Mouse (Mus musculus) liver, postnatal 0 days (tissue): ENCODE measurements around the gene Myt1l. TPM values are rescaled to one million over a fixed set of nuclear protein-coding genes. Genes with fewer than 3 reads are reported as not detected.

Source experiments
- ATAC-seq: fragments of 200-750 bp; cut with Nextera tagmentation; 2 replicates; pipeline ENCODE4 v1.8.0; 2017; ENCODE audit warnings: mild to moderate bottlenecking, moderate library complexity
- DNase-seq: peaks from one replicate; pipeline ENCODE4 v3.0.0-alpha.2; 2016
- H3K27ac ChIP-seq: fragments of 300-500 bp; sonication (generic); 2 replicates; pipeline ENCODE4 v1.5.1; 2014; ENCODE audit warnings: antibody characterized with exemption, moderate library complexity, mild to moderate bottlenecking, low read depth
- H3K27me3 ChIP-seq: fragments of 300-500 bp; sonication (generic); 2 replicates; pipeline ENCODE4 v1.6.1; 2014; ENCODE audit warnings: low read length, control low read depth, mixed read lengths; ENCODE audit not compliant: insufficient read depth
- H3K36me3 ChIP-seq: fragments of 300-500 bp; sonication (generic); replicated peaks from 2 replicates; pipeline ENCODE4 v1.6.1; 2014; ENCODE audit warnings: mild to moderate bottlenecking, control low read depth, low read length, moderate library complexity, mixed read lengths; ENCODE audit not compliant: insufficient read depth
- H3K4me1 ChIP-seq: fragments of 300-500 bp; sonication (generic); 2 replicates; pipeline ENCODE4 v1.6.1; 2014; ENCODE audit warnings: antibody characterized with exemption, mild to moderate bottlenecking, control low read depth; ENCODE audit not compliant: insufficient read depth
- H3K4me2 ChIP-seq: fragments of 300-500 bp; sonication (generic); 2 replicates; pipeline ENCODE4 v1.6.1; 2014; ENCODE audit warnings: low read depth, mild to moderate bottlenecking, low read length, moderate library complexity, mixed read lengths
- H3K4me3 ChIP-seq: fragments of 300-500 bp; sonication (generic); 2 replicates; pipeline ENCODE4 v1.5.1; 2014; ENCODE audit warnings: low read depth, low read length
- H3K9ac ChIP-seq: fragments of 300-500 bp; sonication (generic); replicated peaks from 2 replicates; pipeline ENCODE4 v1.6.1; 2014; ENCODE audit warnings: mild to moderate bottlenecking, moderate library complexity
- H3K9me3 ChIP-seq: fragments of 300-500 bp; sonication (generic); 2 replicates; pipeline ENCODE4 v1.6.1; 2016; ENCODE audit warnings: mild to moderate bottlenecking, control low read depth, low read length, mixed read lengths
- CTCF ChIP-seq: sonication (generic); IDR thresholded peaks from 2 replicates; pipeline ENCODE4 v1.5.1; 2016; ENCODE audit warnings: antibody characterized with exemption, low read depth
- EP300 ChIP-seq: IDR thresholded peaks from 2 replicates; pipeline ENCODE4 v1.6.1; 2016; ENCODE audit warnings: antibody characterized with exemption, low read depth, mild to moderate bottlenecking
- WGBS: fragments of 180-500 bp; shearing (Covaris S2); extraction: QIAGEN DNeasy Blood & Tissue Kit; methylation state at CpG from one replicate; pipeline ENCODE4 v1.1.7; 2014; ENCODE audit not compliant: insufficient replicate concordance; 5-methylcytosine and 5-hydroxymethylcytosine counted together
- polyA plus RNA-seq: library from polyadenylated mRNA; unstranded; fragments of >200 nt; fragmentation: Nextera tagmentation; extraction: Ambion mirVana; gene quantifications from 2 replicates; pipeline ENCODE4 v1.2.1, GENCODE M21; 2015

Gene Myt1l
- polyA plus RNA-seq, 1 experiment from 2014 or later: not detected

DNA sequence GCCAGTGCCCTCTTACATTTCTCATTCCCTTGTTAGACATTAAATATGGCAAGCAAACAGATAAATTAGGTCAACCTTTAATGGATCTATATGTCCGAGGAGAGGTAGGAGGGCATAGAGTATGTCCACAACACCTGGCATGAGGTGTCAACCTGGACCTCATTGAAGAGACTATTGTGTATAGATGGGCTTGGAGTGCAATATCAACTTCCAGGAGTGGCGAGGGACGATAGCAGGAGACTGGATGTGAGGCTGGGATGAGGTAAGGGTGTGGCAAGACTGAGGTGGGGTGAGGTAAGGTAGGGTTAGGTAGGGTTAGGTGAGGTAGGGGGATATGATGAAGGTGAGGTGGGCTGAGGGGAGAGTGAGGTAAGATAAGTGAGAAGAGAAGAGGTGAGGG, 171.8 kb downstream of the Myt1l start:
- Histone ChIP-seq H3K4me3 (no peak overlapping the region), H3K36me3 (no peaks in the 10 kb centered on the region), H3K9me3 (no peaks in the 10 kb centered on the region), H3K9ac (no peak overlapping the region), H3K4me2 (no peak overlapping the region), H3K27ac (no peak overlapping the region), H3K4me1 (no peaks in the 10 kb centered on the region), H3K27me3 (no peaks in the 10 kb centered on the region)
- no peak for DNase-seq
- TF ChIP-seq EP300 (no peak), CTCF (no peak)
- ATAC-seq: no peak
- 69% methylated on average over 3 of the region's 3 CpGs for WGBS

DNA sequence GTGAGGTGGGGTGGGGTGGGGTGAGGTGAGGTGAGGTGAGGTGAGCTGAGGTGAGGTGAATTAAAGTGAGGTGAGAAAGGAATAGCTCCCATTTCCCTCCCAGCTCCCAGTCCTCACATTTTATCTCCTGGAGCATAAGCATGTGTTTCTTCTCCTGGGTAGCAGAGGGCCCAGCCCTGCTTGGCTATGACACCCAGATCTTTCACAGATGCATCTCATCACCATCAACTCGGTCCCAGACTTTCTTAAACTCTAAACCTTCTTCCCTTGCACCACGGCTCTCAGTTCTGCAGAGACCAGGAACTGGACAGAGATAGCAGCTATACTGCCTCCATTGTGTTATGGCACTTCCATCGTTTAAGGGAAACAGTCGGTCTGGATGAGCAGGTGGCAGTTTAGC, 172.9 kb downstream of the Myt1l start:
- WGBS: 45% methylated on average over 4 of the region's 4 CpGs
- H3K27ac ChIP-seq: no peak overlapping the region
- H3K9ac ChIP-seq: no peak overlapping the region
- H3K9me3 ChIP-seq: no peaks in the 10 kb centered on the region
- TF ChIP-seq CTCF (no peak), EP300 (no peak)
- H3K27me3 ChIP-seq: no peaks in the 10 kb centered on the region
- ATAC-seq (no peak), DNase-seq (no peak)
- H3K4me2 ChIP-seq: no peak overlapping the region
- no peaks in the 10 kb centered on the region for H3K4me1 ChIP-seq
- H3K36me3 ChIP-seq: no peaks in the 10 kb centered on the region
- no peak overlapping the region for H3K4me3 ChIP-seq

DNA sequence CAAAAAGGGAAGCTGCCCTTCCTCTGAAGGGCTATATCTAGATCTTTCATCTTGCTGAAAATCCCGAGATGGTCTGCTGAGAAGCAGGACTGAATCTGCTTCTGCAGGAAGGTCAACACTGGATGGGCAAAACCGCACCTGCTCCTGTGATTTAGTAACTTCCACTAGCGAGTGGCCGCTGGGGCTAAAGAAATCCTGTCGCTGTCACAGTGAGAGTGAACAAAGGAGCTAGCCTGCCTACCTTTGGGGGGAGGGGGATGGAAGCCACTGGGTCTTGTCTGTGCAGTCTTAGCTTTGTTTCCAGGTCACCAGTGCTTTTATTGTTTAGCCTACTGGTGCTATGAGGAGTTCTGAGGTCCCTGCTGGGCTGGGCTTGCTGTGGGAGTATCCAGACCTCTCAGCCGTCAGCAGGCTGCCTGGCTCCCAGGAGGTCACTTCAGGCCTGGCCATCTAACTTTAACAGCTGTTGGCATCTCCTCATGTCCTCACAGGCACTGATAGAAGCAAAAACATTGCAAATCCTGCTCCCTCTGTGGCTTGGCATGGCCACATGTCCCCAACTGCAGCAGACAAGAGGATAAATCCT, 173.6 kb downstream of the Myt1l start:
- Histone ChIP-seq H3K27me3 (no peaks in the 10 kb centered on the region), H3K9ac (no peak overlapping the region), H3K27ac (no peak overlapping the region), H3K4me1 (no peaks in the 10 kb centered on the region), H3K4me3 (no peak overlapping the region), H3K36me3 (no peaks in the 10 kb centered on the region), H3K4me2 (no peak overlapping the region), H3K9me3 (no peaks in the 10 kb centered on the region)
- WGBS: 17% methylated on average over 6 of the region's 6 CpGs
- TF ChIP-seq CTCF (no peak), EP300 (no peak)
- DNase-seq (no peak), ATAC-seq (no peak)

GRCm38 (mm10) chr12:29702626-29703025, 174.4 kb downstream of the Myt1l start:
- ATAC-seq (no peak), DNase-seq (no peak)
- TF ChIP-seq CTCF (no peak), EP300 (no peak)
- WGBS: 70% methylated on average over 4 of the region's 4 CpGs
- Histone ChIP-seq H3K4me1 (no peaks in the 10 kb centered on the region), H3K27me3 (no peaks in the 10 kb centered on the region), H3K9me3 (no peaks in the 10 kb centered on the region), H3K4me3 (no peak overlapping the region), H3K27ac (no peak overlapping the region), H3K4me2 (no peak overlapping the region), H3K9ac (no peak overlapping the region), H3K36me3 (no peaks in the 10 kb centered on the region)

- Histone ChIP-seq H3K9ac (no peak overlapping the region), H3K4me2 (no peak overlapping the region), H3K4me1 (no peaks in the 10 kb centered on the region), H3K9me3 (no peaks in the 10 kb centered on the region), H3K36me3 (no peaks in the 10 kb centered on the region), H3K27me3 (no peaks in the 10 kb centered on the region), H3K4me3 (no peak overlapping the region), H3K27ac (no peak overlapping the region)
- WGBS: 53% methylated on average over 8 of the region's 8 CpGs
- no peak for TF ChIP-seq EP300
- no peak for TF ChIP-seq CTCF
- DNase-seq (no peak), ATAC-seq (no peak)
These were observed 175.4 kb downstream of the Myt1l start for GRCm38 (mm10) chr12:29703541-29703940.

DNA sequence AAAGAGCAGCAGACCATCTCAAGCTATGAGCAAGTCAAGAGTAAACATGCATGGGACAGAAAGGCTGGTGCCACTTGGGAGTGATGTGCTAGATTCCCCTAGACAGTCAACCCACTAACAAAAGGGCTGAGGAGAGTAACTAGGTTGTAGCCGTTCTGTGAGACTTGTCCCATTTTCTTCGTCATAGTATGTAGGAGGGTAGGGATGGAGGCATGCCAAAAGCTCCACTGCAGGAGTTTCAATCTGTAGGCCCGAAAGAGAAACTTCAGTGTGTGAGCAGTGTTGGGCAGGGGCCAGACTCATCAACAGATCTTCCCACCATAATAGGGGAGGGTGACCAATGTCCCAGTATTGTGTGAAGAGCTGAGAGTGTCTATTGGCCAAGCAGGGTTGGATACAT, 178.9 kb downstream of the Myt1l start:
- Histone ChIP-seq H3K27ac (no peak overlapping the region), H3K9ac (no peak overlapping the region), H3K27me3 (no peaks in the 10 kb centered on the region), H3K4me3 (no peak overlapping the region), H3K4me2 (no peak overlapping the region), H3K36me3 (no peaks in the 10 kb centered on the region), H3K9me3 (no peaks in the 10 kb centered on the region), H3K4me1 (no peaks in the 10 kb centered on the region)
- no peak for TF ChIP-seq EP300
- TF ChIP-seq CTCF: no peak
- ATAC-seq (no peak), DNase-seq (no peak)
- WGBS: 69% methylated on average over 3 of the region's 3 CpGs

DNA sequence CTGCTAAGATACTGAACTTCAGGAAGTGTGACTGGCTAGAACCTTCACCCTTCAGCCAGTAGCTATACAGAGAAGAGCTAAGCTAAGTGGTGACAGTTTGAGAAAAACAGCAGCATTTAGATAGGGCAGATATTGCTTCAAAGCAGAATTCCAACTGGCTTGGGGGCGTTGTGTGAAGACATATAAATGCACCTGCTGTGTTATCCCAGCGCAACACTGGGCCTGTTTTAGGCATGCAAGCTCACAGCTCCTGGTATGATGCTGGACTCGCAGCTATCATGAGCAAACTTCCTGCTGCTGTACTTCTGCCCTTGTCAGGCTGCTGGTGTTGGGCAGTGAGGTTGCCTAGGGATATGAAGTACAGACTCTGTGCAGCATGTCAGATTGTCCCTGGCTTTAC, 180.0 kb downstream of the Myt1l start:
- Histone ChIP-seq H3K4me1 (no peaks in the 10 kb centered on the region), H3K36me3 (no peaks in the 10 kb centered on the region), H3K9me3 (no peaks in the 10 kb centered on the region), H3K4me3 (no peak overlapping the region), H3K4me2 (no peak overlapping the region), H3K27ac (no peak overlapping the region), H3K27me3 (no peaks in the 10 kb centered on the region), H3K9ac (no peak overlapping the region)
- 67% methylated on average over 3 of the region's 3 CpGs for WGBS
- ATAC-seq (no peak), DNase-seq (no peak)
- TF ChIP-seq EP300: no peak
- no peak for TF ChIP-seq CTCF
